Mouse (Mus musculus) colon, adult 2 months (tissue): Measurements from ENCODE around the gene Serpina1a. TPM values are rescaled to one million over a fixed set of nuclear protein-coding genes. Genes with fewer than 3 reads are reported as not detected.

Experiments
- polyA plus RNA-seq: library from polyadenylated mRNA; depleted of rRNA; stranded (reverse); fragments of >200 nt; gene quantifications from 2 replicates; pipeline ENCODE4 v1.2.3, GENCODE M21; 2012; rRNA removed

The Serpina1a gene
- 0.31 TPM in 1 of 2 replicates, not detected in the other for polyA plus RNA-seq

DNA sequence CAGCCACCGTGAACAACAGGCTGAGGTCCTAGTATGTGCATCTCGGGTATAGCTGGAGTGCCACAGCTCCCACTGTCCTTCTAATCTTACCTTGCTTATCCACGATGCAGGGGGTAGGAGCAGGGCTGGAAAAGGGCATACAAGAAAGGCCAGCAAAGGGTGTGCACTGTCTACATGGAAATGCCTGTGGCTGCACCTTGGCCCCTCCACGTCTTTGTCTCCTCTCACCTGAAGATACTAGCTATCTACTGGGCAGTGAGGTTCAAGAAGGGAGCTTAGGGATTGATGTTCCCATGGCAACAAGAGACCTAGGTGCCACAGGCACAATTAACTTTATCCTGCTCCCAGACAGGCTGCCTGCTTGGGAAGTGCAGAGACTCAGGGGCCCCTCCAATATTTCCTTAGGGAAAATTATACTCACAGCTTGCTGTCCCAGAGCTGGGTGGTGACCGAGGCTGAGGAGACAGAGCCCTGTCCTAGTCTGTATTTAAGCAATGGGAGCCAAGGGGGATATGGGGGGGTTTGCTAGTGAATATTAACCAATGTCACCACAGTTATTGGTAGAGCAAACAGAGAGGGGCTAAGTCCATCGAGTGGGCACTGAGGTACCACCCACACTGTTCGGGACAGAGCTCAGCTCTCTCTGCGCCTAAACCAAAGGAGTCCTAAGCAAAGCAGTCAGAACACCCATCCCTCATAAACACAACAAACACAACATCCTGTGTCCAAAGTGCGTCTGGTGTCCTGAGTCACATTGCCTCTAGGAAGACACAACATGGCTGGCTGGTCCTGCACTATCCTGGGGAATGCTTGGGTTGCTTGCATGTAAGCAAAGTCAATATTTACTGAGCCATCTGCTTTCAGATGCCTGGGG is at the start of gene Serpina1a:
Gene Serpina1a (minus strand): TSS at position 462 of the 874 bp plus-strand sequence.

DNA sequence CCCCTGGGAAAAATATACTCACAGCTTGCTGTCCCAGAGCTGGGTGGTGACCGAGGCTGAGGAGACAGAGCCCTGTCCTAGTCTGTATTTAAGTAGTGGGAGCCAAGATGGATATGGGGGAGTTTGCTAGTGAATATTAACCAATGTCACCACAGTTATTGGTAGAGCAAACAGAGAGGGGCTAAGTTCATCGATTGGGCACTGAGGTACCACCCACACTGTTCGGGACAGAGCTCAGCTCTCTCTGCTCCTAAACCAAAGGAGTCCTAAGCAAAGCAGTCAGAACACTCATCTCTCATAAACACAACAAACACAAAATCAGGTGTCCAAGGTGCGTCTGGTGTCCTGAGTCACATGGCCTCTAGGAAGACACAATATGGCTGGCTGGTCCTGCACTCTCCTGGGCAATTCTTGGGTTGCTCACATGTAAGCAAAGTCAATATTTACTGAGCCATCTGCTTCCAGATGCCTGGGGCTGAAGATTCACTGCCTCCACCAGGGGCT is 41.5 kb upstream of the Serpina1a start, which contains the start of gene Serpina1c:
Gene Serpina1c (minus strand): TSS at position 51 of the 504 bp plus-strand sequence.

DNA sequence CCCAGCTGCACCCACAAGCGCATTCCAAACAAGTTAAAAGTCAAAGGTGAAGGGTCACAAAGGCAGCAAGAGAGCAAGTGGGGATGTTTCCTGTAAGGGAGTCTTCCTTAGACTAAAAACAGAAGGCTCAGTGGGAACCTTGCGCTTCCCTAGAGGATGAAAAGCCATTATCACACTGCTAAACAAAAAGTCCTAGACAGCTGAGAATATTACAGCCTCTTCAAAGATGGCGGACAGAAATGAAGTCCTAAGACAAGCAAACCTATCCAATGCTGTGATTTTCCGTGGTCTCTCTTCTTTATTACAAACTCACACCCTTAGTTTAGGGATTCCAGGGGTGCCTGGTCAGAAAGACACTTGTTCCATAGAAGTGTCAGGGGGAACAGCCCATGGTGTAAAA is 33.1 kb downstream of the Serpina1a start, which contains the start of gene Serpina1b:
Gene Serpina1b (minus strand): TSS at position 101 of the 400 bp plus-strand sequence.

Other genes starting within 250 kb of the Serpina1a start
- gene Serpina10, start 232.1 kb downstream of the Serpina1a start, polyA plus RNA-seq = 0.07 and 0.13 TPM in 2 replicates
- not detected in 2 replicates for gene Serpina6, start 206.3 kb downstream of the Serpina1a start, polyA plus RNA-seq
- gene Serpina16, start 187.4 kb downstream of the Serpina1a start, polyA plus RNA-seq = not detected in 2 replicates
- not detected in 2 replicates for gene Serpina1f, start 168.0 kb downstream of the Serpina1a start, polyA plus RNA-seq
- 0.23 TPM in 2 replicates for gene Serpina1d, start 90.0 kb downstream of the Serpina1a start, polyA plus RNA-seq
- gene Serpina1b, start 33.2 kb downstream of the Serpina1a start, polyA plus RNA-seq = 0.48 and 0.62 TPM in 2 replicates
- gene Serpina1c, start 41.3 kb upstream of the Serpina1a start, polyA plus RNA-seq = 0.21 and 0.30 TPM in 2 replicates
- 0.32 and 0.49 TPM in 2 replicates for gene Serpina1e, start 95.4 kb upstream of the Serpina1a start, polyA plus RNA-seq
- gene Serpina11, start 126.4 kb upstream of the Serpina1a start, polyA plus RNA-seq = 0.09 TPM in 1 of 2 replicates, not detected in the other
- gene Serpina9, start 150.2 kb upstream of the Serpina1a start, polyA plus RNA-seq = 0.81 and 1.5 TPM in 2 replicates
- not detected in 2 replicates for gene Serpina12, start 180.9 kb upstream of the Serpina1a start, polyA plus RNA-seq
- gene Serpina5, start 237.6 kb upstream of the Serpina1a start, polyA plus RNA-seq = not detected in 2 replicates
- not detected in 2 replicates for gene Serpina3a, start 249.2 kb upstream of the Serpina1a start, polyA plus RNA-seq